Mouse (Mus musculus): ENCODE measurements around the gene Ebf1.

DNA sequence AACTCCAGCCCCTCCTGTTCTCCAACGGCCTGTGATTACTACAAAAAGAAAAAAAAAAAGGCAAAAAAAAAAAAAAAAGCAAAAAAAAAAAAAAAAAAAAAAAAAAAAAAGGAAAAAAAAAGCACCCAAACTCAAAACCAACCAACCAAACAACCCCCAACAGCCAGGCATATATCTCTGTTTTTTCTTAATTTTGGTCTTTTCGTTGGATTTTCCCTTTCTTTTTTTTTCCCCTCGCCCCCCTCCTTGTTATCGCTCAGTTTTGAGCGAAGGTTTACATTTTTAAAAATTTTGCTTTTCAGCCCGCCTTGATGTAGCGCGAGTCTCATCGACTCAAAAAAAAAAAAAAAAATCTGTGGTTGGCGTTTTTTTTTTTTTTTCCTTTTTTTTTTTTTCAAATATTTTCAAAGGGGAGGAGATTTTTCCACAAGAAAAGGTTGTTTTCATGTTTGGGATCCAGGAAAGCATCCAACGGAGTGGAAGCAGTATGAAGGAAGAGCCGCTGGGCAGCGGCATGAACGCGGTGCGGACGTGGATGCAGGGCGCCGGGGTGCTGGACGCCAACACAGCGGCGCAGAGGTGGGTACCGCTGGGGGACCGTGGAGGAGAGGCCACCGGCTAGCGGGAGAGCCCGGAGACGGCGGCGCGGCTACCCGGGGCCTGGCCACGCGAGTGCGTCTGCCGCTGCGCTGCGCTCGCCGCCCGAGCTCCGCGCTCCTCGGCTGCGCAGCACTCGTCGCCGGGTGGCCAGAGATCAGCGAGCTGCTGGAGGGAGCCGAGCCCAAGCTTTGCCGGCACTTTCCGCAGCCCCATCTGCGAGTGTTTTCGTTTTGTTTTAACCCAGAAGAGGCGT, 843 bp downstream of the Ebf1 start:
- TF ChIP-seq GATA1 (IDR thresholded peaks at IDR 0.05; ENCODE audit: borderline replicate concordance, low read length): no peak
- TF ChIP-seq FLI1 (IDR thresholded peaks at IDR 0.05; ENCODE audit: low read length): no peak
